Mouse (Mus musculus): Measurements from ENCODE around the gene Pramef6. TPM values are rescaled to one million over a fixed set of nuclear protein-coding genes. Genes with fewer than 3 reads are reported as not detected.
"Not testable (repeated sequence)": the region's sequence is repeated elsewhere in the genome, so short reads cannot be mapped to it uniquely, and the experiment has no call there.

Gene Pramef6
- polyA plus RNA-seq (2012), result not detected in 2 replicates

DNA sequence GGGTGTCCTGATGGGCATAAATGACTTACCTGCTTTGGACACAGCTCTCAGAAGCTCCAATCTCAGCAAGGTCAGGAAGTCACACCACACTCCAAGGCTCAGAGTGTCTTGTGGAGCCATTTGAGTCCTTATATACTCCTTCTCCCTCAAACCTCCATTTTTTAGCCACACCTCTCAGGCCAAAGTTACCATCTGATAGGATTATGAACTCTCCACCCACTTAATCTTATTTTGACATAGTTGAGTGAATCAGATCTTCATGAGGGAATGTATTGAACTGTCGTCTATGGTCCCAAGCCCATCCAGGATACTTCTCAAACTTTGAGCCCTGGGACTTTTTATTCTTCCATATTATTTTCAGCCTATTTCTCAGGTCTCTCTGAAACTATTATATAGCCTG, at the start of gene Pramef6:
Gene Pramef6, minus strand, starts transcription at position 101 of the 400 bp plus-strand sequence.
- TF ChIP-seq GATA1 (IDR thresholded peaks at IDR 0.05; ENCODE audit: low read length), result not testable (repeated sequence)

DNA sequence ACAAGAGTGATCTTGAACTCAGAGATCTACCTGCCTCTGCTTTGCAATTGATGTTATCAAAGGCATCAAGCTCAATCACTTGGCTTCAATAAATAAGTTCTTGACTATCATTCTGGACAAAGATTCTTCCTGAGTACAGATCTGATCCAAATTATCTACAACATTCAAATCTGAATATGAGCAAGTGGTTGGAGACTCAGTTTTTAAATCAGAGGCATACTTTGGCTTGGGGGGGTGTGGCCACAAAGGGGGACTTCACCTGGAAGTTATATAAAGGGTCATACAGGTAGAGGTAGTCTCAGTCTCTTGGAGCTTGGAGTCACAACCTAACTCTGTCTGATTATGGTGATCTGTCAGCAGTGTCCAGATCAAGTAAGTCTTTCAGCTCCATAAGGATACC, 54.0 kb downstream of the Pramef6 start, which contains the start of gene Gm13103:
Gene Gm13103, plus strand, starts transcription at position 301 of the 400 bp plus-strand sequence.
- not testable (repeated sequence) for TF ChIP-seq GATA1 (IDR thresholded peaks at IDR 0.05; ENCODE audit: low read length)

Other genes with a start within 250 kb of the Pramef6 start
- not detected in 2 replicates for gene Gm13088, start 243.1 kb downstream of the Pramef6 start, polyA plus RNA-seq (2012)
- not detected in 2 replicates for gene Gm13089, start 197.7 kb downstream of the Pramef6 start, polyA plus RNA-seq (2012)
- not detected in 2 replicates for gene Gm13078, start 180.9 kb downstream of the Pramef6 start, polyA plus RNA-seq (2012)
- not detected in 2 replicates for gene Gm13023, start 111.0 kb downstream of the Pramef6 start, polyA plus RNA-seq (2012)
- not detected in 2 replicates for gene Gm13084, start 84.3 kb downstream of the Pramef6 start, polyA plus RNA-seq (2012)
- gene Gm13103, start 53.9 kb downstream of the Pramef6 start, polyA plus RNA-seq (2012), result not detected in 2 replicates
- not detected in 2 replicates for gene Pramef25, start 50.6 kb upstream of the Pramef6 start, polyA plus RNA-seq (2012)
- not detected in 2 replicates for gene Gm13101, start 66.6 kb upstream of the Pramef6 start, polyA plus RNA-seq (2012)
- gene Pramef17, start 94.0 kb upstream of the Pramef6 start, polyA plus RNA-seq (2012), result not detected in 2 replicates
- not detected in 2 replicates for gene Pramel4, start 158.7 kb upstream of the Pramef6 start, polyA plus RNA-seq (2012)
- not detected in 2 replicates for gene Gm13102, start 206.1 kb upstream of the Pramef6 start, polyA plus RNA-seq (2012)

All from G1E-ER4 (cell line).